Mouse (Mus musculus) lung, adult 2 months (tissue): ENCODE results near the gene Prkca. TPM values are rescaled to one million over a fixed set of nuclear protein-coding genes. Genes with fewer than 3 reads are reported as not detected.

Experiments
- DNase-seq: peaks from one replicate; pipeline ENCODE4 v3.0.0; 2022
- H3K4me1 ChIP-seq: fragments of 200-500 bp; 2 replicates; pipeline ENCODE4 v1.6.1; 2011; ENCODE audit warnings: low read length; ENCODE audit not compliant: control insufficient read depth, insufficient read depth
- H3K4me3 ChIP-seq: fragments of 200-500 bp; replicated peaks from 2 replicates; pipeline ENCODE3; 2011; ENCODE audit warnings: low read depth, mild to moderate bottlenecking, control low read depth, low read length; ENCODE audit errors: extremely low read depth
- CTCF ChIP-seq: fragments of 200-500 bp; IDR thresholded peaks from 2 replicates; pipeline ENCODE4 v1.5.1; 2011; ENCODE audit warnings: mild to moderate bottlenecking, low read length, control low read depth; ENCODE audit not compliant: insufficient read depth
- POLR2A ChIP-seq: fragments of 200-500 bp; IDR thresholded peaks from 2 replicates; pipeline ENCODE4 v1.6.1; 2011; ENCODE audit warnings: low read depth, mild to moderate bottlenecking, control low read depth, low read length, borderline replicate concordance; ENCODE audit errors: extremely low read depth
- WGBS: fragments of 180-500 bp; shearing (Covaris S2); methylation state at CpG from one replicate; pipeline ENCODE4 v1.1.7; 2018; 5-methylcytosine and 5-hydroxymethylcytosine counted together
- polyA plus RNA-seq: library from polyadenylated mRNA; depleted of rRNA; stranded (reverse); fragments of >200 nt; gene quantifications from 2 replicates; pipeline ENCODE4 v1.2.3, GENCODE M21; 2012

Prkca gene
- polyA plus RNA-seq, 1 experiment: 13.5 TPM

DNA sequence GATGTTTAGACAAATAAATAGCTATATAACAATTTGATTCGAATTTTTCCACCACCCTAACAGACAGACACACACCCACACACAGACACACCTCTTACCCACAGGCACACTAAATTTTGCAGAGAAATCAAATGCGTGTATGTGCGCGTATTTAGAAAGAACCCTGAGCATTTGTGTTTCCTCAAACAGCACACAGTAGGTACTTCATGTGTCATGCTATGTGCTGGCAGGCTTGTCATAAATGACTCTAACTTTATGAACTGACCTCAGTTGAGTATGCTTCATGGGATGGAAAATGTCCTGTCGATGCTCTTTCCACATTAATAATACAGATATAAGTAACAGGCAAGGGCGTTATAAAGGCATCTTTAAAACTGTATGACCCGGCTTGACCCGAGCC is 17.8 kb downstream of the Prkca start:
- WGBS: 82% methylated on average over 8 of the region's 8 CpGs
- no peak for TF ChIP-seq CTCF
- TF ChIP-seq POLR2A: no peak
- DNase-seq: no peak

DNA sequence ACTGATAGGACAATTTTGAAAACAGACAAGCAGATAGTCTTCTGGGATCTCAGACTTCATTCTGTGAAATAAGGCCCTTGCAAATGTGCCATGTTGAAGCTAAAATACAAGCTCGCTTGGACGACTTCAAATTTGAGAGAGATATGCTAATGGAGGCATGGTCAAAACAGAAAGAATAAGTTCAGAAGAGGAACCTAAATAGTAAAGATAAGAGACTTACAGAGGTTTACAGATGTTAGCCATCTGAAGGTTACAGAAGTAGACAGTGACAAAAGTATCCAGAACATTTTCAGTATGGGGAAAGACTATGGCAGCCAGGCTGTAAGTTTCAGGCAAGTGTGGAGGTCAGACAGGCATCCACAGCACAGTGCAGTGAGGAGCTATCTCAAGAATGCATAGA is 21.6 kb downstream of the Prkca start:
- no peak for DNase-seq
- TF ChIP-seq CTCF (no peak), POLR2A (no peak)
- Histone ChIP-seq H3K4me3 (no peak overlapping the region), H3K4me1 (no peaks in the 10 kb centered on the region; the same call in 1 of the 2 replicates)
- WGBS: 81% methylated on average over 2 of the region's 2 CpGs

More for the DNA sequence above, 17.8 kb downstream of the Prkca start:
- no peak overlapping the region for H3K4me3 ChIP-seq
- no peaks in the 10 kb centered on the region; the same call in 1 of the 2 replicates for H3K4me1 ChIP-seq

- WGBS: 75% methylated on average over 7 of the region's 7 CpGs
- Histone ChIP-seq H3K4me1 (no peaks in the 10 kb centered on the region; the same call in 1 of the 2 replicates), H3K4me3 (no peak overlapping the region)
- DNase-seq: no peak
- TF ChIP-seq CTCF: no peak
- TF ChIP-seq POLR2A: no peak
Observed at GRCm38 (mm10) chr11:108320561-108320960, 23.2 kb downstream of the Prkca start.

- no peak for TF ChIP-seq POLR2A
- no peak for TF ChIP-seq CTCF
- DNase-seq: no peak
- no peaks in the 10 kb centered on the region; the same call in 1 of the 2 replicates for H3K4me1 ChIP-seq
- 89% methylated on average over 11 of the region's 11 CpGs for WGBS
- H3K4me3 ChIP-seq: no peak overlapping the region
Observed at GRCm38 (mm10) chr11:108319162-108319561, 24.6 kb downstream of the Prkca start.

DNA sequence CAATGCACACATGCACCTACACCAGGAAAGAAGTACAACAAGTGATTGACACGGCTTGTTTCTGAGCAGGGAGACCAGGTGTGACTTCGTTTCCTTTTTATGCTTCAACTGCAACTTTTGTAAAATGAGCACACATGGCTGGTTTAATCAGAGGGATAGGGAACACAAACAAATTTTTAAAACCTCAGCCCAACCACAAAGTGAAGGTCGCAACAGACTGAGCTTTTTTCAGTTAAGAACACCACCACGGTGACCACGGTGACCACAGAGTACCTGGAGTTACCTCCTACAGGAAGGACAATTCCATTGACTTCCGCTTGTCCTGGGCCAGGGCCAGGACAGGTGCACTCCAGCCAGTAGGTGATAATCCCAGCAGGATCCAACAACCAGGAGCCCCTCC is 25.9 kb downstream of the Prkca start:
- H3K4me3 ChIP-seq: no peak overlapping the region
- WGBS: 61% methylated on average over 6 of the region's 6 CpGs
- TF ChIP-seq CTCF: no peak
- TF ChIP-seq POLR2A: no peak
- no peaks in the 10 kb centered on the region; the same call in 1 of the 2 replicates for H3K4me1 ChIP-seq
- DNase-seq: no peak

GRCm38 (mm10) chr11:108315736-108316135 is 28.0 kb downstream of the Prkca start:
- Histone ChIP-seq H3K4me3 (no peak overlapping the region), H3K4me1 (no peaks in the 10 kb centered on the region; the same call in 1 of the 2 replicates)
- DNase-seq: no peak
- 81% methylated on average over 7 of the region's 7 CpGs for WGBS
- TF ChIP-seq POLR2A: no peak
- TF ChIP-seq CTCF: no peak

- Histone ChIP-seq H3K4me1 (no peaks in the 10 kb centered on the region; the same call in 1 of the 2 replicates), H3K4me3 (no peak overlapping the region)
- WGBS: 62% methylated on average over 5 of the region's 5 CpGs
- DNase-seq: no peak
- TF ChIP-seq POLR2A: no peak
- no peak for TF ChIP-seq CTCF
Observed at GRCm38 (mm10) chr11:108312516-108312915, 31.2 kb downstream of the Prkca start.

GRCm38 (mm10) chr11:108311912-108312311 is 31.8 kb downstream of the Prkca start:
- H3K4me1 ChIP-seq: no peaks in the 10 kb centered on the region; the same call in 1 of the 2 replicates
- WGBS: 71% methylated on average over 2 of the region's 2 CpGs
- DNase-seq: no peak
- H3K4me3 ChIP-seq: no peak overlapping the region
- TF ChIP-seq CTCF (no peak), POLR2A (no peak)

GRCm38 (mm10) chr11:108309791-108310190 is 33.9 kb downstream of the Prkca start:
- TF ChIP-seq CTCF: no peak
- no peak for TF ChIP-seq POLR2A
- WGBS: 76% methylated on average over 5 of the region's 5 CpGs
- Histone ChIP-seq H3K4me3 (no peak overlapping the region), H3K4me1 (no peaks in the 10 kb centered on the region; the same call in 1 of the 2 replicates)
- no peak for DNase-seq

DNA sequence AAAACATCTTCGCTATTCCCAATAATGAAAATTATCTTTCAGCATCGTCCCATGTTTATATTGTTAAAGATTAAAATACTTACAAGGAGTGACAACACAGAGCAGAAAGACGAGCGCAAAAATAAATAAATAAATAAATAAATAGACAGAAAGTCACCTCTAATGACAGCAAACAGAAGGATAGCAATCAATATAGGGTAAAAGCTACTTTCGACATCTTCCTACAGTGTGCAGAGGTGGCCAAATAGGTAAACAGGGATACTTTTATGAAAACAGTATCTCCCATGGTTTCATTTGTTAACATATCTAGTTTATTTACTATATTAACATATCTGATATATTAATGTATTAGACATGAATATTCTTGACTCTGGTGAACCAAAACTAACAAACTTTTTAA is 35.5 kb downstream of the Prkca start:
- Histone ChIP-seq H3K4me3 (no peak overlapping the region), H3K4me1 (peaks cover 5% of the 10 kb centered on the region)
- DNase-seq: no peak
- TF ChIP-seq CTCF: no peak
- no peak for TF ChIP-seq POLR2A
- 93% methylated on average over 5 of the region's 5 CpGs for WGBS
